Mouse (Mus musculus): ENCODE results near the gene Ccdc12. TPM values are rescaled to one million over a fixed set of nuclear protein-coding genes. Genes with fewer than 3 reads are reported as not detected.

The Ccdc12 gene
- total RNA-seq, 1 experiment from 2014 or later, result 88.7 TPM

- ATAC-seq (replicated peaks; ENCODE audit: low read depth, poor library complexity, severe bottlenecking), result no peak
Measured at GRCm38 (mm10) chr9:110696427-110696826, 40.1 kb downstream of the Ccdc12 start.

- no peak for ATAC-seq (replicated peaks; ENCODE audit: low read depth, poor library complexity, severe bottlenecking)
Measured at GRCm38 (mm10) chr9:110697465-110697864, 41.2 kb downstream of the Ccdc12 start.

- ATAC-seq (replicated peaks; ENCODE audit: low read depth, poor library complexity, severe bottlenecking), result no peak
Measured at GRCm38 (mm10) chr9:110699574-110699973, 43.3 kb downstream of the Ccdc12 start.

- no peak for ATAC-seq (replicated peaks; ENCODE audit: low read depth, poor library complexity, severe bottlenecking)
Measured at GRCm38 (mm10) chr9:110701114-110702032, 45.1 kb downstream of the Ccdc12 start.

GRCm38 (mm10) chr9:110702848-110703247 lies 46.5 kb downstream of the Ccdc12 start:
- no peak for ATAC-seq (replicated peaks; ENCODE audit: low read depth, poor library complexity, severe bottlenecking)

GRCm38 (mm10) chr9:110703951-110704350 lies 47.6 kb downstream of the Ccdc12 start:
- ATAC-seq (replicated peaks; ENCODE audit: low read depth, poor library complexity, severe bottlenecking), result no peak

- ATAC-seq (replicated peaks; ENCODE audit: low read depth, poor library complexity, severe bottlenecking), result peak; percentile 71
Measured at GRCm38 (mm10) chr9:110706784-110707183, 50.5 kb downstream of the Ccdc12 start.

- ATAC-seq (replicated peaks; ENCODE audit: low read depth, poor library complexity, severe bottlenecking), result peak; percentile 97
Measured at GRCm38 (mm10) chr9:110709640-110710258, 53.4 kb downstream of the Ccdc12 start.

- no peak for ATAC-seq (replicated peaks; ENCODE audit: low read depth, poor library complexity, severe bottlenecking)
Measured at GRCm38 (mm10) chr9:110711532-110711931, 55.2 kb downstream of the Ccdc12 start.

GRCm38 (mm10) chr9:110711996-110712395 lies 55.7 kb downstream of the Ccdc12 start:
- no peak for ATAC-seq (replicated peaks; ENCODE audit: low read depth, poor library complexity, severe bottlenecking)

GRCm38 (mm10) chr9:110712545-110712944 lies 56.2 kb downstream of the Ccdc12 start:
- ATAC-seq (replicated peaks; ENCODE audit: low read depth, poor library complexity, severe bottlenecking), result no peak

GRCm38 (mm10) chr9:110713389-110713788 lies 57.1 kb downstream of the Ccdc12 start:
- ATAC-seq (replicated peaks; ENCODE audit: low read depth, poor library complexity, severe bottlenecking), result no peak

- no peak for ATAC-seq (replicated peaks; ENCODE audit: low read depth, poor library complexity, severe bottlenecking)
Measured at GRCm38 (mm10) chr9:110715426-110715825, 59.1 kb downstream of the Ccdc12 start.

- peak; percentile 79 for ATAC-seq (replicated peaks; ENCODE audit: low read depth, poor library complexity, severe bottlenecking)
Measured at GRCm38 (mm10) chr9:110716775-110717174, 60.5 kb downstream of the Ccdc12 start.

GRCm38 (mm10) chr9:110718071-110718470 lies 61.8 kb downstream of the Ccdc12 start:
- no peak for ATAC-seq (replicated peaks; ENCODE audit: low read depth, poor library complexity, severe bottlenecking)

- ATAC-seq (replicated peaks; ENCODE audit: low read depth, poor library complexity, severe bottlenecking), result no peak
Measured at GRCm38 (mm10) chr9:110718810-110719209, 62.5 kb downstream of the Ccdc12 start.

- no peak for ATAC-seq (replicated peaks; ENCODE audit: low read depth, poor library complexity, severe bottlenecking)
Measured at GRCm38 (mm10) chr9:110719977-110720376, 63.7 kb downstream of the Ccdc12 start.

GRCm38 (mm10) chr9:110722060-110722459 lies 65.8 kb downstream of the Ccdc12 start:
- ATAC-seq (replicated peaks; ENCODE audit: low read depth, poor library complexity, severe bottlenecking), result no peak

- ATAC-seq (replicated peaks; ENCODE audit: low read depth, poor library complexity, severe bottlenecking), result no peak
Measured at GRCm38 (mm10) chr9:110725721-110726135, 69.4 kb downstream of the Ccdc12 start.

- ATAC-seq (replicated peaks; ENCODE audit: low read depth, poor library complexity, severe bottlenecking), result 0 out of 2 replicates have a peak, but pooled peaks have one; percentile 23
Measured at GRCm38 (mm10) chr9:110726867-110727266, 70.6 kb downstream of the Ccdc12 start.

GRCm38 (mm10) chr9:110729841-110730240 lies 73.5 kb downstream of the Ccdc12 start:
- no peak for ATAC-seq (replicated peaks; ENCODE audit: low read depth, poor library complexity, severe bottlenecking)

All from common myeloid progenitor, adult 5-6 weeks (primary cell).